Mouse (Mus musculus) skeletal muscle tissue, adult 2 months (tissue): Measurements from ENCODE around the gene Maml3.

Source experiments
- DNase-seq: peaks from one replicate; pipeline ENCODE4 v3.0.0-alpha.2; 2012; ENCODE audit warnings: low read depth, low spot score

The Maml3 gene

DNA sequence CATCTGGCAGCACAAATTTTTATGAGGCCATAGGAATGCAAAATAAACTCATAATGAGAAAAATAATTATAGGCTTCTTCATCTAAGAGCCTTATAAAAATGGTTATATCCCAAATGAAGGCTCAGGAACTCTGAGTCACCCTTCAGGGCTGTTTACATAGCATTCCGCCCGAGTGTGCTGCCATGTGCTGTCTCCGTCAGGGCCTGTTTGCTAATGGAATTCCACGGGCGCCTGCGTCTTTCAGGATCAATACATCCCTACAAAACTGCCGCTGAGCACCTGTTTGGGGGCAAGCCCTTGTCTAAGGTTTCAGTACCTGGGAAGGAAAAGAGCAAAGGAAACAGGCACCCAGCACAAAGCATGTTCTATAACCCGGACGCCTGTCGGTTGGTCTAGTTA, 279.3 kb downstream of the Maml3 start:
- no peak for DNase-seq

DNA sequence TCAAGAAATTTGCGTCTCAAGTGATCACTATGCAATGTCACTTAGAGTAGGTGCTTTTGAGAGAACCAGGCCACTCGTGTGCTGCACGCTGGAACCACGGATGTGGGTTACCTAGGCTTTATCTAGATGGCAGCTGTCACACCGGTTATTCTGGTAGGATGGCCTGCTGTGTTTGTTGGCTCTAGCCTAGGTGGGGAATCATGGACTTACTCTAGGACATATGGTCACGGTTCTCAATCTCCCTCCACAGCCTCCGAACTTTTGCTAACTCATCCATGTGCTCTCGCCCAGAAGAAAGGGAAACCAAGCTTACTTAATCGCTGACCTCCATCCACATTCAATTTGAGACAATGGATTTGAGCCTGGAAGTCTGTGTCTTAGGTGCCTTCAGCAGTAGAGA, 280.4 kb downstream of the Maml3 start:
- DNase-seq, result no peak

DNA sequence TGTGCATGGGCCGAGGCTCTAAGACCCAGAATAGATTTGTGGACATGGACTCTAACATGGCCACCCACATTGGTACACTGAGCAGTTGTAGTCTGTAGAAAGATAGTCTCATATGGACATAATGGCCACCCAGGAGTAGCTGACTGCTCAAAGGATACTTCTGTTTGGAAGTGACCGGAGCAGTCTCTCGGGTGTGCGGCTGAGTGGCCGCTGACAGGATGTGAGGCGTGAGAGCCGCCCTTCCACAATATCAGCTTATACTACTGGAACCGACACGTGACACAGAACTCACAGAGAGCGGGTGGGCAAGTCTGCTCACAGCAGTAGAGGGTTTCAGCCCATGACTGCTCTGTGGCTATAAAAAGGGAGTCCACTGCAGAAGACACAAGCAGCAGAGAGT, 283.3 kb downstream of the Maml3 start:
- DNase-seq, result no peak

- no peak for DNase-seq
These were observed 285.8 kb downstream of the Maml3 start for GRCm38 (mm10) chr3:51819109-51819508.

DNA sequence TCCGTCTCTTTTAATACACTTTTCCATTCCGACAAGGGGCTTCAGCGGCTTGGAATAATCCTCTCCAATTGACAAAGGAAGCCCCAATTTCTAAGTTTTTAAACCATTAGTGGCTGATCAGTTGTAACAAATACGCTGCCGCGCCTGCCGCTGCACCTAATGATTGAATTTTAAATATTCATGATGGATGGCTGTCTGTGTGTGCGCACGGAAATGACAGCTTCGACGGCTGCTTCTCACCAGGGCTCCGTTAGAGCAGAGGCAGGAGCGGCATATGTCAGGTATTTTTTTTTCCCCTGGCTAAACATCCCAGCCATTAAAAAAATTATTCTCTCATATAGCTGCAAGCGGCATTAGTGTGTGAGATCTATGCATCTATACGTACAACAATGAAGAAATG, 287.0 kb downstream of the Maml3 start:
- DNase-seq, result no peak

DNA sequence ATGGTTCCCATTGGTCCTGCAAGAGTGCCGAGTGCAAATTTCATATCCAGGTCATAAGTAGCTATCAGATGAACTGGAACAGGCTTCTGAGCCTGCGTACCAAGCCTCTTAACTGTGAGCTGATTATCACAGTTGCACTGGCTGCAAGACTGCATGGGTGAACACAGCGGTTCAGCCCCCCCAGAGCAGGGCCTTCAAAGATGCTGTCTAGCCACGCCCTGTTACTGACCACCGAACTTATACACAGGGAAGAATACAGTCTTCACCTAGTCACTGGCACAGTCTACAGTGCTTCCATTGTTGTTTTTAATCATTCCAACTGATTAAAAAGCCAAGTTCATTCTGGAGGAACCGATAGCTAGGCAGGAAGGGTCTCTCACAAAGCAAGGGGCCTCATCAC, 287.5 kb downstream of the Maml3 start:
- no peak for DNase-seq

- DNase-seq, result no peak
These were observed 288.2 kb downstream of the Maml3 start for GRCm38 (mm10) chr3:51816517-51817285.

DNA sequence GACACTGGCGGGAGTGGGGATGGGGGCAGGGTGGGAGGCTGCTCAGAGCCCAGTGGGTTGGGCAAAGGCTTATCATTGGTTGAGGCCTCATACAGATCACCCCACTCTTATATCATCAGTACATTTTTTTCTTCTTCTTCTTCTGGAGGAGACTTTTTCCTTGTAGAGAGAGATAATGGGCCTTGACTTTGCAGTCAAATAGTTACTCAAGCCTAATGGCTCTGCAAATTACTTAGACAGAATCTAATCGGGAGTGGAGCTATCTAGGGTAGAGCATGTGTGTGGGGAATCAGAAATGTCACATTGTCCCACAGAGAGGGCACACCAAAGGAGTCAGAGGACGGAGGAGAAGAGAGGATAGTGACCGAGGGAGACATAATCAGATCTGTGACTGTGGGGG, 290.8 kb downstream of the Maml3 start:
- no peak for DNase-seq

DNA sequence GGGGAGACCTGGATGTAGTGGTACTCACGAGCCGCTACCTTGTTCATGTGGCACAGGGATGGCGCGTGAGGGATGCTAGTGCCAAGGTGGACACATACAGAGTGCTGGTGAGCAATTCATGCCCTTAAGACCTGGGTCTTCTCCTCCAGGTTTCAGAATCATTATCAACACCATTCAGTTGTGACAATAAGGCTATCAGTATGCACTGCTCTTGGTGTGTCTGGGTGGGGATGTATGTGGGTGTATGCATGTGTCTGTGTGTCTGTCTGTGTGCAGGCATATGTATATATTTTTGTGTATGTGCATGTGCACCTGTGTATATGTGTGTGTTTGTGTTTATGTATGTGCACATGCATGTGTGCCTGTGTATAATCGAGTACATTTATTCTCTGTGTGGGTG, 291.7 kb downstream of the Maml3 start:
- no peak for DNase-seq

DNA sequence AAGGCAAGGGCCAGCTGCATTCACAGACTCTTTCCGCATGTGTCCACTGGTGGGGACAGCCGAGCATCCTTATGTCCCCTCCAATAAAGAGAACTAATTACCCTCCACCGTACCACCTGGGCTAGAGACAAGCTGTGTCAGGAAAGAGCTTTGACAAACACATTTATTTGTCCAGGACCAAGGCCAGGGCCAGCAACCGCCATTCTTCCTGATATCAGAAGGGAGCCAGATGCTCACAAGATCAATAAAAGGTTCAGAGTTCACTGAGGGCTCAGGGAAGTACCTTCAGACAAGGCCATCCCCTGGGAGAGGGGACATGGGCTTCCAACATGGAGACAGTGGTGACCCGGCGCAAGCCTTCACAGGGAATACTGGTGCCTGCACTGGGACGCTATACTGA, 294.1 kb downstream of the Maml3 start:
- no peak for DNase-seq

DNA sequence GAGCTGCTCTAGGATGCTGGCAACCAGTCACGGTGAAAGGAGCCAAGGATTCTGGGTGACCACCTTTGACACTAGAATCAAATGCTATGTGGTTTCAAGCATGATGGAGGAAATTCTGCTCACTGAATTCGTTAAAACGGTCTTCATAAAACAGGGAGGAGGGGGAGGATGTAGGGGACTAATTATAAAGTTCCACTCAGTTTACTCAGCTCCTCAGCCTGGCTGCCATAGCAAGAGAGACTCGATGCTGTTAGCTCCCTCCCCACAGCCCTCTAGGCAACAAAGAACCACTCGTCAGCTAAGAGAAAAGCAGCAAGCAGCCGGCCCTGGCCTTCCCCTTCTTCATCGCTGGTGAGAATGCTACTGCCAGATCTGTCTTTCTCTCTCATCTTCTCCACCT, 295.1 kb downstream of the Maml3 start:
- no peak for DNase-seq

DNA sequence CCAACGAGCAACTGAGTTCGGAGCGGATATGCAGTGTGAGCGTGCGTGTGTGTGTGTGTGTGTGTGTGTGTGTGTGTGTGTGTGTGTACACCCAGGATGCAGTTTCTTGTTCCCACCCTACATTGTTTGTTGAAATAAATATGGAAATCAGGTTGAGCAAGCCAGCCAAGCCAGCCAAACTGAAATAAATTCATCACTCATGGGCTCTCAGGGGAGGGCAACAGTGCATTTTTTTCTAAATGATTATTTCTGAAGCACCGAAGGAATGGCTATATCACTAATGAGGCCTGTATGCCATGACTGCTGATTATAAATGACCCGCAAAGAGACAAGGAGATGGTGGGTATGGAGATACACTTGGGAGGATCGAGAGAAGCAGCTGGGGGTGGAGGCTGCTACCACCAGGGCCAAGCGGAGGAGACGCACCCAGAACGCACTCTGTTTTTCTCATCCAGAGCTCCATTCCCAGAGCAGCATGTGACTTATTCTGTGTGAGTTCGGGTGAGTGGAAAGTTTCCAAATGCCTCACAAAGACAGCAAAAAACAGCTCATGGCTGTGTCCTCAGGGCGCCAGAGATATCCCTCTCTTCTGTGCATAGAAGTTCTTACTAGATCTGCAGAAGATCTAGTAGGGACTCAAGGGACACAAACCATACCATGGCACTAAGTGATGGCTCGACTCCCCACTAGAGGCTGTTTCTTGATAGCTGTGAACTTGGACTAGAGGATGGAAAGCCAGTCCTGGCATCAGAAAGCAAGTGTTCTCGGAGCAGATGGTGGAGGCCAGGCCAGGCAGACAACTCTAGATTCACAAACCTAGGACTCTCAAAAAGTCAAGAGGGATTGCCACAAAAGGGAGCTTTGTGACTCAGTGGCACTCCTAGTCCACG, 296.6 kb downstream of the Maml3 start:
- DNase-seq, result peak; percentile 64

DNA sequence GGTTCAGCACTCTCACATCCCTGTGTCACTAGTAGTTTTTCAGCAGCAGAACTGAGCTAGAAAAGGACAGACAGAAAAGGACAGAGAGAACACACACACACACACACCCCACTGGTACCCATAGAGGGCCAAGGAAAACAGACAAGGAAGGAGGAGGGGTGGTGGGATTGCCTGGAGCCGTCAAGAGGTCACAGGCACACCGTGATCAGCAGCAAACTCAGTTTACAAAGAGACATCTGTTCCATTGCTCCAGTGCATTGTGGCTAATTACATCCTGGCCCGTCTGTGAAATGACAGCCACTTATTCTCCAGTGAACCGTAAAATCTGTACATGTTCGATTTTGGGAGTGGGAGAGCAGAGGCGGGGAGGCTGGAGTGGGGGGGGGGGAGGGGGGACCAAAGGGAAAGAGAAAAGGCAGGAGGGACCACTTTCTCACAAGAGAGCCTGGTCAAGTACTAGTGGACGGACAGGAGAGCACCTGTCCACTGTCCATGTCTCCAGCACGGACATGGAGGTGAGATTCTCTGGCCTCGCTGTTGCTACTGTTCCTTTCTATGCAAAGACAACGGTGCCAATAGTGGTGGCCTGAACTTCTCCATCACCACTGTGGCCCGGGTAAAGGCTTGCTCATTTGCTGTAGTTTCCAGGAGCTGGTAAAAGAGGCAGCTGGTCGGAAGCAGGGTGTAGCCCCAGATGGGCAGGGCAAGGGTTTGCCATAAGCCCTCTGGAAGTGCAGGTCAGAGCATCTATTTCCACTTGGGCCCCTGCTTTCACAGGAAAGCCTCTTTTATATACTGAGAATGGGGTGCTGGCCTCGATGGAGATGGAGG, 299.2 kb downstream of the Maml3 start:
- no peak for DNase-seq

GRCm38 (mm10) chr3:51803903-51804302, 301.0 kb downstream of the Maml3 start:
- no peak for DNase-seq

DNA sequence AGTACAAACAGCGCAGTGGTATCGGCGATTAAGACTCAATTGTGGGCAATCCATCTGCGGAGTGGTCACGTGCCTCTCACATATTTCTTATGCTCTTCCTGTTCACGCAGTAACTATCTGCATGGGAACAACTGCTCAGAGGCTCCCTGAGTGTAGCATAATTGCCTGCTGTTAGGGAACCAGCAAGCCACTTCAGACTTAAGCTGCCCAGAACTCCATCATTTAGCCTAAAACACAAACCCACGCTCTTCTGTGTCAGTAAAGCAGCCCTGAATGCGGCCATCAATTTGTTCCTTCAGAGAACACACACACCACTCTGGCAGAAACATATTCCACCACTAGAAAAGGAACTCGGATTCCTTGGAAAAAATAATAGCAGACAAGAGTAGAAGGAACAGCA, 305.2 kb downstream of the Maml3 start:
- no peak for DNase-seq

DNA sequence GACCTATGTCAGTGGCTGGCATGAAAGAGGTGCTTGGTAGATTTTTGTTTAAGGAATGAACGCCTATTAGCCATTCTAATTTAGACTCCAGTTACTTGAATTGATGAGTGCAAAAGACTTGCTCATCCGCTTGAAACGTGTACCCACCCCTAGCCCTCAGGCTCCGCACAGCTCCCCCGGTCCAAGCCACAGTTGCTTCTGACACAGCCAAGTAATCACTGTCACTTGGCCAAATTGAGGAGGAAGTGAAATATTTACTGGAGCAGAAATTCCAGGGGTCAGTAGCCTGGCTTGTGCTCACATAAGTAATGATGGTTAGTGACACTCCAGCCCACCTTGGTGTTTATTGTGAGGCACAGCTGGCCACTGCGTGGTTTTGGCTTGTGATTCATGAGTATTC, 308.0 kb downstream of the Maml3 start:
- peak; percentile 14 for DNase-seq

DNA sequence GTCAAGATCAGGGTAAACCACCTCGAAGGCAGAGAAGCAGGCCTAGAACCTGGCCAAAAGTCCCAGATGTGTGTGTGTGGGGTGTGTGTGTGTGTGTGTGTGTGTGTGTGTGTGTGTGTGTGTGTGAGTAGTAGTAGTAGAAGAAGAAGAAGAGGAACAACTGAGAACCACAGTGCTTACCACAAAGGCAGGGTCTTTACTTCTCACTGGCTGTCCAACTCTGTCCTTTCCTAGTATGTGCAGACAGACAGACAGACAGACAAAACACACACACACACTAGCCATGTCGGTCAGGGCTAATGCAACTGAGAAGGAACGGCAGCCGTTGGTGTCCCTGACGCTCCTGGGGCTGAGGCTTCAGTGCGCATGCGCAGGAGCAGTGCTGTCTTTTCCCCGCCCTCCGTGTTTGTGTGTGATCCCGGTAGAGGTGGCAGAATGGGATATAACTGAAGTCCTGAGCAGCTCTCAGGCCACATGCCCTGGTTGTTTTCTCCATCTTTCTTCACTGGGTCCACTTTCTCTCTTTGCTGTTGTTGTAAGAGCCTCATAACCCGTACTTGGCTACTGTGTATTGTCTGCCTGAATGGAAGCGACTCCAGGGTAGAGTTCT, 308.6 kb downstream of the Maml3 start:
- DNase-seq, result peak; percentile 51

DNA sequence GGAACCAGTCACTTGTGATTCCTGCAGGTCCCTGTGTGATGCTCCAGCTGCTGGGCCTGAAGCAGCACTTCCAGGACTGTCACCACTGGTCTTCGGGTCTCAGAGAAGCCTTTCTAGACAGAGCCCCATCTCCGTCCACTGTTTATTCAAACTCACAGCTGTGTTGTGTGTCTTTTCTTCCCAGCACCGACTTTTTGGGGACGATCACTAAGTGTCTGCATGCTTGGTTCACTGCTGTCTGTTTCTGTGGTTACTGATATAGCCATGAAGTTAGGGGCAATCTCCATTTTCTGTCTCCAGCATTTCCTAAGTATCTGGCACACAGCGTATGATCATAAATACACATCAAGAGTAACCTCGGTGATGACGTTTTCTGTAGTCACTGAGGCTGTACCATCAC, 313.3 kb downstream of the Maml3 start:
- no peak for DNase-seq

- peak; percentile 10 for DNase-seq
These were observed 315.4 kb downstream of the Maml3 start for GRCm38 (mm10) chr3:51789389-51789904.

GRCm38 (mm10) chr3:51788591-51789339, 316.1 kb downstream of the Maml3 start:
- peak; percentile 47 for DNase-seq

DNA sequence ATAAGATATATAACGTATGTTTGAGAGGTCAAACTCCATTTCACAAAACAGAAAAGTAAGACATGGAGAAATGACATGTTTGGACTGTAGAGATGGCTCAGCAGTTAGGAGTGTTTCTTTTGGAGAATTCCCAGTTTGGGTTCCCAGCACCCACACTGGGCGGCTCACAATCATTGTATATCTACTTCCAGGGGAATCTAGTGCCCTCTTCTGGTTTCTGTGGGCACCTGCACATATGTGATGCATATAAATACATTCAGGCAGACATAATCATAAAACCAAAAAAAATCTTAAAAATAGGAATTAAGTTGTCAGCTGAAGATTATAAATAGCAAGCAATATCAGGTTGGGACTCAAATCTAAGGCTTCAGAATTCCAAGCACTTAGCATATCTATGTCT, 316.9 kb downstream of the Maml3 start:
- no peak for DNase-seq
